ENCODE assay signal across 16 mouse cellular contexts in genomic region chr5:75494143-75494542, GRCm38 (mm10).
"Had no signal": no experiment of that assay in that cellular context is flagged by ENCODE, and none has a peak within 500 bp of the region (broad histone marks: within the 10 kb centered on the region; RNA-seq: fewer than 3 reads in every experiment).

No protein-coding gene starts in this region.

- DNase-seq: gastrocnemius, adult 2 months; gastrocnemius, postnatal 10 days; gastrocnemius, postnatal 25 days; heart, adult 18-20 months; heart, postnatal 10 days; heart, postnatal 4 days; kidney, adult 11 months; kidney, adult 2 months; kidney, adult 9 months; kidney, postnatal 14 days; kidney, postnatal 36 days; layer of hippocampus, adult 9-11 months; layer of hippocampus, postnatal 36 days; liver had no signal

- ATAC-seq: hindbrain, embryonic 16.5 days; intestine, embryonic 16.5 days had no signal
